Mouse (Mus musculus): ENCODE results near the gene Tsc1.

The Tsc1 gene

GRCm38 (mm10) chr2:28619369-28619768 lies 21.7 kb upstream of the Tsc1 start:
- no peaks in the 10 kb centered on the region for H3K36me3 ChIP-seq (ENCODE audit: insufficient read depth, low read length)

GRCm38 (mm10) chr2:28620522-28620921 lies 20.5 kb upstream of the Tsc1 start:
- H3K4me3 ChIP-seq (replicated peaks; ENCODE audit: low read length): no peak overlapping the region
- peaks cover 61% of the 10 kb centered on the region for H3K27me3 ChIP-seq (ENCODE audit: insufficient read depth, low read length)
- TF ChIP-seq CTCF (conservative IDR thresholded peaks at IDR 0.05; ENCODE audit: low read length): no peak
- TF ChIP-seq NANOG (IDR thresholded peaks at IDR 0.05; ENCODE audit: borderline replicate concordance, low read length): no peak
- no peaks in the 10 kb centered on the region for H3K9me3 ChIP-seq (ENCODE audit: low read length)
- no peaks in the 10 kb centered on the region for H3K36me3 ChIP-seq (ENCODE audit: insufficient read depth, low read length)
- H3K4me1 ChIP-seq (replicated peaks; ENCODE audit: low read depth, low read length): peaks cover 16% of the 10 kb centered on the region

More at GRCm38 (mm10) chr2:28619369-28619768, 21.7 kb upstream of the Tsc1 start:
- H3K4me1 ChIP-seq (replicated peaks; ENCODE audit: low read depth, low read length): peaks cover 16% of the 10 kb centered on the region
- TF ChIP-seq POU5F1 (IDR thresholded peaks at IDR 0.05; ENCODE audit: borderline replicate concordance, low read length): no peak
- no peak for TF ChIP-seq CTCF (conservative IDR thresholded peaks at IDR 0.05; ENCODE audit: low read length)
- TF ChIP-seq NANOG (IDR thresholded peaks at IDR 0.05; ENCODE audit: borderline replicate concordance, low read length): no peak
- no peak overlapping the region for H3K4me3 ChIP-seq (replicated peaks; ENCODE audit: low read length)
- H3K9me3 ChIP-seq (ENCODE audit: low read length): no peaks in the 10 kb centered on the region
- H3K27me3 ChIP-seq (ENCODE audit: insufficient read depth, low read length): peaks cover 71% of the 10 kb centered on the region

- H3K4me1 ChIP-seq (replicated peaks; ENCODE audit: low read depth, low read length): peaks cover 19% of the 10 kb centered on the region
- TF ChIP-seq NANOG (IDR thresholded peaks at IDR 0.05; ENCODE audit: borderline replicate concordance, low read length) (no peak), CTCF (conservative IDR thresholded peaks at IDR 0.05; ENCODE audit: low read length) (no peak), POU5F1 (IDR thresholded peaks at IDR 0.05; ENCODE audit: borderline replicate concordance, low read length) (no peak)
- H3K9me3 ChIP-seq (ENCODE audit: low read length): no peaks in the 10 kb centered on the region
- H3K36me3 ChIP-seq (ENCODE audit: insufficient read depth, low read length): no peaks in the 10 kb centered on the region
- no peak overlapping the region for H3K4me3 ChIP-seq (replicated peaks; ENCODE audit: low read length)
- H3K27me3 ChIP-seq (ENCODE audit: insufficient read depth, low read length): peaks cover 61% of the 10 kb centered on the region
Observed at GRCm38 (mm10) chr2:28621111-28621510, 19.9 kb upstream of the Tsc1 start.

GRCm38 (mm10) chr2:28621664-28622171 lies 19.3 kb upstream of the Tsc1 start, which contains the start of gene Gfi1b:
Gfi1b (minus strand) TSS chr2:28621982.
- TF ChIP-seq POU5F1 (IDR thresholded peaks at IDR 0.05; ENCODE audit: borderline replicate concordance, low read length) (no peak), NANOG (IDR thresholded peaks at IDR 0.05; ENCODE audit: borderline replicate concordance, low read length) (no peak), CTCF (conservative IDR thresholded peaks at IDR 0.05; ENCODE audit: low read length) (no peak)

DNA sequence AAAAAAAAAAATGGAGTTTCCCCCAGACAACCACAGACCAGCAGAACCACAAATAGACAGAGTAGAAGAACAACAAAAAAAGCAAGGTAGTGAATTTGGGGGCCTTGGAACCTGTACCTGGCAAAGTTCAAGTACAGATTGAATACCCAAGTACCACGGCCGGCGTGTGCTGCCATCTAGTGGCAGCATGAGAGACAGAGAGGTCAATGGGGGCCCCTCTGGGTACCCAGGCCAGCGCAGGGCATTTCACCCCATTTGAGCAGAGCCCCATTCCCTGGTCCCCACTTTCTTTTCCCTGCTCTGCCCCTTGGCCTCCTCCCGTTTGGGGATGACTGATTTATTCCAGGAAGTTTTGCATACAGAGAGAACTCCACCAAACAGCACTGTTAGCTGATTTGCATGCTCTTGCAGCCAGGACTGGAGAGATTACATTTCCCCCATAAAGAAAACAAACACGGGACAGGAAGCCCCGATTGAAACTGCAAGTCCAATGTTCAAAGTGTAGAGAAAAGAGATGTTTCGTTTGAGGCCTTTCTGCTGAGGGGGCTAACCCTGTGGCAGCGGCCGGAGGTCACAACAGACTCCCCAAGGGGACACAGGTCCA lies 18.4 kb upstream of the Tsc1 start:
- Histone ChIP-seq H3K4me3 (replicated peaks; ENCODE audit: low read length) (no peak overlapping the region), H3K36me3 (ENCODE audit: insufficient read depth, low read length) (no peaks in the 10 kb centered on the region), H3K27me3 (ENCODE audit: insufficient read depth, low read length) (peaks cover 57% of the 10 kb centered on the region), H3K9me3 (ENCODE audit: low read length) (no peaks in the 10 kb centered on the region), H3K4me1 (replicated peaks; ENCODE audit: low read depth, low read length) (0 out of 2 replicates have a peak, but pooled peaks cover 10% of the 10 kb centered on the region)
- TF ChIP-seq POU5F1 (IDR thresholded peaks at IDR 0.05; ENCODE audit: borderline replicate concordance, low read length): no peak
- peak; percentile 65 for TF ChIP-seq CTCF (conservative IDR thresholded peaks at IDR 0.05; ENCODE audit: low read length)

More at GRCm38 (mm10) chr2:28621664-28622171, 19.3 kb upstream of the Tsc1 start, which contains the start of gene Gfi1b:
- Histone ChIP-seq H3K4me1 (replicated peaks; ENCODE audit: low read depth, low read length) (peaks cover 14% of the 10 kb centered on the region), H3K27me3 (ENCODE audit: insufficient read depth, low read length) (peaks cover 59% of the 10 kb centered on the region), H3K4me3 (replicated peaks; ENCODE audit: low read length) (no peak within 1 kb of the TSS), H3K36me3 (ENCODE audit: insufficient read depth, low read length) (no peaks in the 10 kb centered on the region), H3K9me3 (ENCODE audit: low read length) (no peaks in the 10 kb centered on the region)

GRCm38 (mm10) chr2:28624870-28625269 lies 16.2 kb upstream of the Tsc1 start:
- Histone ChIP-seq H3K9me3 (ENCODE audit: low read length) (no peaks in the 10 kb centered on the region), H3K4me1 (replicated peaks; ENCODE audit: low read depth, low read length) (0 out of 2 replicates have a peak, but pooled peaks cover 10% of the 10 kb centered on the region), H3K4me3 (replicated peaks; ENCODE audit: low read length) (no peak overlapping the region), H3K27me3 (ENCODE audit: insufficient read depth, low read length) (peaks cover 35% of the 10 kb centered on the region), H3K36me3 (ENCODE audit: insufficient read depth, low read length) (no peaks in the 10 kb centered on the region)
- TF ChIP-seq CTCF (conservative IDR thresholded peaks at IDR 0.05; ENCODE audit: low read length) (peak; percentile 92), NANOG (IDR thresholded peaks at IDR 0.05; ENCODE audit: borderline replicate concordance, low read length) (no peak)

GRCm38 (mm10) chr2:28626038-28626437 lies 15.0 kb upstream of the Tsc1 start:
- TF ChIP-seq POU5F1 (IDR thresholded peaks at IDR 0.05; ENCODE audit: borderline replicate concordance, low read length) (no peak), CTCF (conservative IDR thresholded peaks at IDR 0.05; ENCODE audit: low read length) (no peak), NANOG (IDR thresholded peaks at IDR 0.05; ENCODE audit: borderline replicate concordance, low read length) (peak; percentile 66; the same call in 1 of the 2 replicates)
- no peak overlapping the region for H3K4me3 ChIP-seq (replicated peaks; ENCODE audit: low read length)
- H3K9me3 ChIP-seq (ENCODE audit: low read length): no peaks in the 10 kb centered on the region
- H3K36me3 ChIP-seq (ENCODE audit: insufficient read depth, low read length): no peaks in the 10 kb centered on the region
- H3K27me3 ChIP-seq (ENCODE audit: insufficient read depth, low read length): peaks cover 31% of the 10 kb centered on the region
- 0 out of 2 replicates have a peak, but pooled peaks cover 10% of the 10 kb centered on the region for H3K4me1 ChIP-seq (replicated peaks; ENCODE audit: low read depth, low read length)

GRCm38 (mm10) chr2:28628053-28628452 lies 13.0 kb upstream of the Tsc1 start:
- 0 out of 2 replicates have a peak, but pooled peaks cover 5% of the 10 kb centered on the region for H3K4me1 ChIP-seq (replicated peaks; ENCODE audit: low read depth, low read length)
- no peaks in the 10 kb centered on the region for H3K36me3 ChIP-seq (ENCODE audit: insufficient read depth, low read length)
- peaks cover 17% of the 10 kb centered on the region for H3K27me3 ChIP-seq (ENCODE audit: insufficient read depth, low read length)
- TF ChIP-seq NANOG (IDR thresholded peaks at IDR 0.05; ENCODE audit: borderline replicate concordance, low read length): no peak
- TF ChIP-seq CTCF (conservative IDR thresholded peaks at IDR 0.05; ENCODE audit: low read length): peak; percentile 34
- H3K4me3 ChIP-seq (replicated peaks; ENCODE audit: low read length): no peak overlapping the region
- no peaks in the 10 kb centered on the region for H3K9me3 ChIP-seq (ENCODE audit: low read length)

Data from E14TG2a.4 (cell line).